Mouse (Mus musculus) left cerebral cortex, adult 2 months (tissue): Measurements from ENCODE around the gene Dnajb5. TPM values are rescaled to one million over a fixed set of nuclear protein-coding genes. Genes with fewer than 3 reads are reported as not detected.

Experiments used
- DNase-seq, 2 experiments: peaks; one replicate each; pipeline ENCODE4 v3.0.0; 2021 to 2022; ENCODE audit warnings: low spot score in 2 of 2, mixed read lengths in 1 of 2; ENCODE audit errors: extremely low spot score in 1 of 2
- H3K27ac ChIP-seq: fragments of 200-600 bp; 2 replicates; pipeline ENCODE4 v1.8.1; 2022
- H3K4me3 ChIP-seq: fragments of 200-600 bp; 2 replicates; pipeline ENCODE4 v1.8.1; 2022
- CTCF ChIP-seq: fragments of 200-600 bp; IDR thresholded peaks from 2 replicates; pipeline ENCODE4 v1.8.1; 2022; ENCODE audit warnings: antibody characterized with exemption, mild to moderate bottlenecking, moderate library complexity
- intact Hi-C: fragments of 180-260 bp; cut with DNase I; formaldehyde crosslinking; loops from one replicate; pipeline ENCODE4 v1.15.1; 2025
- total RNA-seq, 2 experiments: library from RNA; stranded (reverse); gene quantifications; 2 replicates each; pipeline ENCODE4 v1.2.3; 2021

The Dnajb5 gene
- total RNA-seq, 2 experiments from 2014 or later = 216 to 338 TPM

DNA sequence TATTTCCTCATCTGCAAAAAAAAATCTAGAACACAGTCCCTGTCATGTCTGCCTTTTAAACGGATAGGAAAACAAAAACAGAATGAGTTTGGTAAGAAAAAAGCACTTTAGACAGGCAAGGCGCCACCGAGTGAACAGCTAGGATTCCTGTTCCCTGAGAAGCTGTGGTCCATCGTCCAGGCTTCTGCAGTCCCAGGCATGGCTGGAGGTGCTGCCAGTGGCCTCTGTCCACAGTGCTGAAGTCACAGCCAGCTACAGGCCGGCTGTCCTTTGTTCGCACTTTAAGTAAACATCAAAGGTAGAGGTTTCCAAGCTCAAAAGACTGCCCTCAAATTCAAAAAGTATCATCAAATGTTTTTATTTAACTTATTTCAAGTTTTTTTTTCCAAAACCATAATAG, 4.6 kb upstream of the Dnajb5 start:
- no peak overlapping the region for H3K4me3 ChIP-seq
- H3K27ac ChIP-seq = peak overlapping the region; percentile 77
- intact Hi-C loops = no loop called here
- TF ChIP-seq CTCF = no peak
- peak in 1 of 2 experiments; percentile 31 for DNase-seq

DNA sequence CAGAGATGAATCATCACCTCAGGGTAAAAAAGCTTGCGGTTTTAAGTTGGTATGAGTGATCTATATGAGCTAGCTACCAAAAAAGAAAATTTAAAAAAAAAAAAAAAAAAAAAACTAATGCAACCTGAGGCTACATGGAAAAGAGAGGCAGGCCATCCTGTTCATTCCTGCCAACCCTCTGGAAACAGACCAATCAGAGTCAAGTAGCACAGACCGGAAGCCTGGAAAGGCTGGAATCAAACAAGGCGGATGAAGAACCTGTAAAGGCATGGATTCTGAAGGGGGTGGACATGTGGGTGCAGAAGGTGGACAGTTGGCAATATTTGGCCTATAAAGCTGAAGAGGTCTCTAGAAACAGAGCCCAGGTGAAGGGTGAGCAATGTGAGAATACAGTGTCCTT, 4.2 kb upstream of the Dnajb5 start:
- peak in 1 of 2 experiments; percentile 42 for DNase-seq
- peak overlapping the region; percentile 98 for H3K27ac ChIP-seq

DNA sequence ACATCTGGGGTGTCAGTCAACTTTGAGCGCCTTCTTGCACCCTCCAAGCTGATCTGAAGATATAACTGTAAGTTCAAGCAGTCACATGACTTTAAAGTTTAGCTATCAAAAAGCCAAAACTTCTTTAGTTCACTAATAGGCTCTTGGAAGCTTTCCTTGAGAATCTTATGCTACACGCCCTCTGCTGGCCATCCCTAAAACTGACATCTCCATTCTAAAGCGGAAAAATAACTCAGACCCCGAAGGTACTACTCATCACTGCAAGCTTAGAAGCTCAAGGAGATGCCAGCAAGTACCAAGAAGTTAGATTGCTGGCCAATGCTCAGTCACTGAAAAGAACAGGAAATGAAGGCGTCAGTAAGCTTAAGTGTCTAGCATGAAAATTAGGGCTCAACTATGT, 3.7 kb upstream of the Dnajb5 start:
- TF ChIP-seq CTCF = peak; percentile 88
- DNase-seq = peak; percentile 65 to 73
- intact Hi-C loops = loop anchor here (1.0 kb wide), 1 partner anchor 60 kb away; no protein-coding TSS in a partner anchor
- H3K27ac ChIP-seq = peak overlapping the region; percentile 98
- no peak overlapping the region for H3K4me3 ChIP-seq

More for the DNA sequence above, 4.2 kb upstream of the Dnajb5 start:
- H3K4me3 ChIP-seq = no peak overlapping the region
- TF ChIP-seq CTCF = no peak
- intact Hi-C loops = no loop called here

DNA sequence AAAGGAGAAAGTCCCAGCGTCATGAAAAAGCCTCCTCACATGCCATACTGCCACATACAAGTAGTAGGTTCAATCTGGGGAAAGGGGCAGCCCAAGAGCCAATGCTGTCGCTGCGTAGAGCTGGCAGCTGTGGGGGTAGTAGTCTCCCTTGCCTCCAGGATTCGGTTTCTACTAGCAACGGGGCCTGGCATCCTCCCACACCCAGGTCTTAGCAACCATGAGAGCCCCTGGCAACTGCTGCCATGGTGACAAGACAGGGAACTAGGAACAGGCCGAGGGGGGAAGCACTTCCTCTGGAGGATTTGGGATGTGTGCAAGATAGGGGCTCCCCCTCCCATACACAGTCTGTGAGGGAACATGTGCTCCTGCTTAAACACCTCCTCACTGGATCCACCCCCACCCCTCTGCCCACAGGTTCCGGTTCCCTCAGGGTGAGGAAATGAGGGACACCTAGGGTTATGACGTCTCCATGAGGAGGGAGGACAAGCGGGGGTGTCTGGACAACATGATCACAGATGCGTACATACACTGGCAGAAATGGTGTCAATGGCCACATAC, 2.8 kb upstream of the Dnajb5 start:
- H3K27ac ChIP-seq = peak overlapping the region; percentile 98
- intact Hi-C loops = loop anchor here (1.0 kb wide), 1 partner anchor 61 kb away; no protein-coding TSS in a partner anchor
- TF ChIP-seq CTCF = no peak
- peak; percentile 87 to 88 for DNase-seq
- H3K4me3 ChIP-seq = no peak overlapping the region

DNA sequence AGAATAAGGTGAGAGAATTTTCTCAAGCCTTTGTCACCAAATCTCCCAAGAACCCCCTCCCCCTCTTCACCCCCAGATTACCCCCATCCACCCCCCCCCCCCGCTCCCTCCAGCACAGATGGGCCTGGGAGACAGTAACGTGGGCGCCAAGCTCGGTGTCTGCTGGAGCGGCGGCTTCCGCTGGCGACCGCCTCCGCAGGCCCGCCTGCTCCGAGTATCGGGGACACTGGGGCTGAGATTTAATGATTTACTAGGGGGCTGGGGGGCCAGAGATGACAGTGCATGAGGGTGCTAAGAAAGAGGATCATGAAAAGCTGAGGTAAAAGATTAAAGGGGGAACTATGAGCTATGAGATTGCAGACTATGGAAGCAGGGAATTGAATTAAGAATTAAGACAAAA, 1.1 kb upstream of the Dnajb5 start:
- peak; percentile 54 to 71 for DNase-seq
- TF ChIP-seq CTCF = no peak
- Histone ChIP-seq H3K4me3 (peak overlapping the region; percentile 64; the same call in 1 of the 2 replicates), H3K27ac (peak overlapping the region; percentile 98)
- intact Hi-C loops = no loop called here

DNA sequence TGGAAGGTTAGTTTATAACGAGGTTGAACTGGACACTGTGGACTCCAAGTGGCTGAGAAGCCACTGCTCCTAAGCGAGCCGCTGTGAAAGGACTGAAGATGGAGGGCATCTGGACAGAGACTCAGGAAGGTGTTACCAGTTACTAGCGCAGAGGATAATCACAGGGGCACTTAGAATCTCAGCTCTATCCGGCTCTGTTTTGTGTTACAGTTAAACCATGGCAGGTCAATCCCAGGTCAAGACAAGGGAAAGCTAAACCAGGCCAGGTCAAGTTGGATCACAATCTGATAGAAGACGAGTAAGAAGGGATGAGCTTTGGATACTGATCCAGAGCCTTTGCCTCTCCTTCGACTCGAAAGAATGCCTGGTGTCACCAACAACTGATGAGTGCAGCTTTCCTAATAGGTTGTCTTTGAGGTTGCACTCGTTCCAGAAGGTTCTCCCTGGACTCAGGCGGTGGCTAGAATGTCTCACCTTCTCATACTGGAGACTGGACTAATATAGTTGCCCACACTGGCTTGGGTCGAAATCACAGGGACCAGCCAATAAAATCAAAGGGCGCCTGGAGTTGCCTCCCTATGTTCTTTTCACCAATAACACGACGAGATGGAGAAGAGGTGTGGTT, 451 bp upstream of the Dnajb5 start:
- Histone ChIP-seq H3K4me3 (peak overlapping the region; percentile 64), H3K27ac (peak overlapping the region; percentile 98)
- no peak for TF ChIP-seq CTCF
- intact Hi-C loops = no loop called here
- no peak for DNase-seq

DNA sequence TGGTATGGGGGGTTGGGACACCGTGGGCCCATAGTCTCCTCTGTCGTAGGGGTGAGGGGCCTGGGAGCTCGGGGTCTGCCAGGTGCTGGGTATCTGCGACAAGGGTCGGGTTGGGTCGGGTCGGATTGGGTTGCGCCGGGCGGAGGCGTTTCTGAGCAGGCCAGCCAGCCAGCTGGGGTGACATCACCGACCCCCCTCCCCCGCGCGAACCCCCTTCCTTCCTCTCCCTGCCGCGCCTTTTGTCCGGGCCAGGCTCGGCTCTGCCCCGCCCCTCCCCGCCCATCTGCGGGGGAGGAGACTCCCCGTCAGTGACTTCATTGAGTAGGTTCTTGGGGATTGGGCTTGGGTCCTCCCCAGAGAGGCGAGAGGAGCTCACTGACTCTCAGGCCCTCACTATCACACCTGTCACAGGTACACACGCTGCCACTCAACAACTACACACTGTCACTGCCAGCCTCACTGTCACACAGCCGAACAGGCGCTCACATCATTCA, 498 bp downstream of the Dnajb5 start:
- intact Hi-C loops = loop anchor here (1.0 kb wide), 1 partner anchor 33 kb away; no protein-coding TSS in a partner anchor
- peak overlapping the region; percentile 98 for H3K27ac ChIP-seq
- TF ChIP-seq CTCF = no peak
- peak overlapping the region; percentile 64 for H3K4me3 ChIP-seq
- peak; percentile 89 to 90 for DNase-seq

DNA sequence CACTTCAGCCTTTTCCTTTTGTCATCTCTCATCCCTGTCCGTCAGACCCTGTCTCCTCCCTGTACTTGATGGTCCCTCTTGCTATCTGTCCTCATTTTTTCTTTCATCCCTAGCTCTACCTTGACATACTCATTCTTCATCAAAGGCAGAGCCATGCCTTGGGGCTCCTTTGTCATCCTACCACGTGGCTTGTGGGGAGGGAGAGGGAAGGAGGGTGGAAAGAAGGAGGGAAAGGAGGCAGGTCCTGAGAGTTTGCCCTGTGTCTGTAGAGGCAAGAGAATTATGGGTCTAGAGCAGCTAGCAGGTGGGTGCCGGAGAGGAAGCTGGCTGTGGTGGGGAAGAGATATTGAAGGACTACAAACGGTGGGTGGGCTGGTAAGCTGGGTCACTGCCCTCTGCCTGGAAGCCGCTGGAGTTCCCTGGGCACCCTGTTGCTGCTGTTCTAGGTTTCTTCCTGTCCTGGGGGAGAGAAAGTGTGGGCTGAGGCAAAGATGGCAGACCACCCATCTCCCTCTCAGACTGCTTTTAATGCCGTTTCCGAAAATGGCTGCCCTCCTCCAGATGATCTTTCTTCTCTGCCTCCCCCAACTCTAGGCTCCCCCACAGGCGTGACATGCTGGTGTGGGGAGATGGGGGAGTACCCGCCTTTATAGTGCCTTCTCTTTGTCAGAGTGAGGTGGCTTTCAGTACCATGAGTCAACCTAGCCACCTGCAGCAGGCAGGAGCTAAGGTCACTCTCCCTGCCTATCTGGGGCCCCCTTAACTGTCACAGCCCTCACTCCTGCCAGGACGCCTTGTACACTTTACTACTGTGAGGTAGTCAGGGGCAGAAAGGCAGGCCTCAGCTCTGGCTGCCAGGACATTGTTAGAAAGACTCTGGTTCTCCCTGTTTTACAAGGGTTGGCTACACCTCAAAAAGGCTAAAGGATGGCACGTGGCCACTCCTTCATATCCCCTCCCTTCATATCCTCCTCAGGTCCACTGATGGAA, 1.9 kb downstream of the Dnajb5 start:
- no peak for DNase-seq
- H3K4me3 ChIP-seq = peak overlapping the region; percentile 64
- no peak for TF ChIP-seq CTCF
- intact Hi-C loops = no loop called here
- peak overlapping the region; percentile 98 for H3K27ac ChIP-seq

DNA sequence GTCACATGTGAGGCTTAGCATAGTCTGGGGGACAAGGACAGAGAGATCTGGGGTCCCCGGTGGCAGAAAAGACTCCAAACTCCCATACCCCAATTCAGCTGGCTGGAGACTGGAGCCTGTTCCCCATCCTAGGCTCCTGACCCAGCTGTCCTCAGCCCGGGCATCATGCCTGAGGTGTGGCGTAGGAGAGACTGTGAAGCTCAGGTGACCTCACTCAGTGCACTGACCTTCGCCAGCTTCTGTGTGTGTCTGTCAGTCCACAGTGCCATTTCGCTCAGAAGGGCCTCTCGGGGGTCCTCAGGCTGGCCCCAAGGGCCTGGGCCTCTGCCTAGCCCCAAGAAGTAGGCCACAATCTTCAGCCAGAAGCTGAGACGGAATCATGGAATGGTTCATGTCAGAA, 2.9 kb downstream of the Dnajb5 start:
- no peak for DNase-seq
- intact Hi-C loops = no loop called here
- Histone ChIP-seq H3K4me3 (peak overlapping the region; percentile 64), H3K27ac (peak overlapping the region; percentile 98)
- TF ChIP-seq CTCF = no peak

DNA sequence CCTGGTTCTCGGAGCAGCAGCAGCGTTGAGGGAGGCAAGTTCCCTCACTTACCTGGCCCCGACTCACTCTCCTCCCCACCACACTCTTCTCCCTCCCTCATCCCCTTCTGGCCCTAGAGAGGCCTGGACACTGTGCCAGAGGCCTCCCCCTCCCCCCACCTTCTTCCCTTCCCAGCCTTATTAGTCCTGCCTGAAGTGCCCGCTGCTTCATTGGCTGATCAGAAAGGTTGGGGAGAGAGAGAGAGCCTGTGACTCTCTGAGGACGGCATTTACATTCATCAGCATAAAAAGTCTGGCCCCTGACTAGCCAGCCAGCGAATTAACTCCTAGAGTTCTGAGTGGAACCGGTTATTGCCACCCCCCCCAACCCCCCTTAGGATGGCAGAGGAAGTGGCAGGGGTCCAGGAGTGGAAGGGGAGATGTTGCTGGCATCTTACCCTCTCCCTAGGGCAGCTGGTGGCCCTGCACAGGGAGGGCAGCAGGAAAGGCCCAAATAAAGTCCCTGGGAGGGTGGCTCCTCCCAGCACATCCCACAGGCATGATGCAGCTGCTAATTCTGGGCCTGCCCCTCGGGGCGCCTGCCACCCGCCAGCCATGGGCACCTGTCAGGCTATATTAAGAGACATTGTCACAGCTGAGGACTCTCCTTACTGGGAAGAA, 4.0 kb downstream of the Dnajb5 start:
- intact Hi-C loops = no loop called here
- H3K4me3 ChIP-seq = peak overlapping the region; percentile 64
- DNase-seq = no peak
- H3K27ac ChIP-seq = peak overlapping the region; percentile 98
- no peak for TF ChIP-seq CTCF

DNA sequence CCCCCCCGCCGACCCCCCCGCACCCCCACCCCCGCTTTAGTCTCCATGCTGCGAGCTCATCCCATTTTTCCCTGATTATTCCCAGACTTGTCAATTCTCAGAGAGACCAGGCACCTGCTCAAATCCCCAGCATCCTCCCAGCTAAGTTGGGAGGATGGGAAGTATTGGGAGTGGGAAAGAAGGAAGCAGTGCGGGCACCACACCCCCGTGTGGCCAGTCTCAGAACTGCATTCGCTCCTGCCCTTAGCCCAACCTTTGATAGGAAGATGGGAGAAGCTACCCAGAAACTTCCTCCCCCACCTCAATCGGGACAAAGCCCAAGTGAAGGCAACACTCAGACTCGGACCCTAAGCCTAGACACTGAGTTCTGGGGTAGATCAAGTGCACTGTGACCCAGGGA, 4.7 kb downstream of the Dnajb5 start:
- peak; percentile 78 to 84 for DNase-seq
- TF ChIP-seq CTCF = peak; percentile 93
- Histone ChIP-seq H3K4me3 (peak overlapping the region; percentile 25; the same call in 1 of the 2 replicates), H3K27ac (peak overlapping the region; percentile 72)
- intact Hi-C loops = no loop called here
